Mouse (Mus musculus) myocyte (in vitro differentiated cells): ENCODE measurements at regions not wholly inside any gene's neighbourhood (a gene's known extent, or its start where the extent isn't known, plus 50 kb on each side); places are given as distances from the start of the nearest gene placed in this dataset.

Experiments used
- H3K27me3 ChIP-seq: one replicate; pipeline ENCODE4 v1.6.1; 2011; ENCODE audit not compliant: control insufficient read depth, insufficient read depth, insufficient read length
- H3K36me3 ChIP-seq: one replicate; pipeline ENCODE4 v1.6.1; 2011; ENCODE audit not compliant: control insufficient read depth, insufficient read depth
- H3K4me2 ChIP-seq: one replicate; pipeline ENCODE4 v1.6.1; 2011; ENCODE audit warnings: low read depth, control low read depth
- H3K4me3 ChIP-seq: one replicate; pipeline ENCODE4 v1.5.1; 2011; ENCODE audit warnings: mild to moderate bottlenecking, control low read depth, moderate library complexity
- H3K79me2 ChIP-seq: one replicate; pipeline ENCODE4 v1.6.1; 2011; ENCODE audit not compliant: control insufficient read depth, insufficient read depth
- H3ac ChIP-seq: one replicate; pipeline ENCODE4 v1.6.1; 2011; ENCODE audit not compliant: control insufficient read depth, insufficient read length
- CEBPB ChIP-seq: IDR thresholded peaks from 2 replicates; pipeline ENCODE4 v1.6.1; 2011; ENCODE audit warnings: mild to moderate bottlenecking, moderate library complexity; ENCODE audit not compliant: poor library complexity, insufficient read depth, severe bottlenecking
- E2F4 ChIP-seq: IDR thresholded peaks from one replicate; pipeline ENCODE4 v1.6.1; 2011; ENCODE audit warnings: mild to moderate bottlenecking, control low read depth, moderate library complexity; ENCODE audit not compliant: insufficient read depth
- MAX ChIP-seq: IDR thresholded peaks from one replicate; pipeline ENCODE4 v1.6.1; 2011; ENCODE audit warnings: low read depth, mild to moderate bottlenecking, control low read depth
- MYOD1 ChIP-seq, 3 experiments: IDR thresholded peaks; one replicate each; pipeline ENCODE4 v1.6.1; 2011; ENCODE audit warnings: control low read depth in 2 of 3, low read depth in 2 of 3, mild to moderate bottlenecking in 2 of 3, moderate library complexity in 1 of 3; ENCODE audit not compliant: insufficient read length in 2 of 3, control insufficient read depth in 1 of 3
- MYOG ChIP-seq, 3 experiments: IDR thresholded peaks; one replicate each; pipeline ENCODE4 v1.6.1; 2011; ENCODE audit warnings: control low read depth in 2 of 3, low read depth in 2 of 3, mild to moderate bottlenecking in 2 of 3; ENCODE audit not compliant: insufficient read length in 2 of 3, control insufficient read depth in 1 of 3, insufficient read depth in 1 of 3
- POLR2A ChIP-seq: IDR thresholded peaks from one replicate; pipeline ENCODE4 v1.6.1; 2011; ENCODE audit warnings: low read depth, mild to moderate bottlenecking, control low read depth, moderate library complexity; ENCODE audit not compliant: insufficient read length
- POLR2AphosphoS2 ChIP-seq: IDR thresholded peaks from one replicate; pipeline ENCODE4 v1.6.1; 2011; ENCODE audit warnings: low read depth, control low read depth; ENCODE audit not compliant: insufficient read length
- REST ChIP-seq: IDR thresholded peaks from one replicate; pipeline ENCODE4 v1.6.1; 2011; ENCODE audit warnings: mild to moderate bottlenecking, control low read depth, moderate library complexity; ENCODE audit not compliant: insufficient read depth, insufficient read length
- SRF ChIP-seq: IDR thresholded peaks from one replicate; pipeline ENCODE4 v1.6.1; 2011; ENCODE audit warnings: low read depth; ENCODE audit not compliant: control insufficient read depth, insufficient read length
- TCF12 ChIP-seq: IDR thresholded peaks from one replicate; pipeline ENCODE4 v1.6.1; 2011; ENCODE audit warnings: mild to moderate bottlenecking, control low read depth; ENCODE audit not compliant: poor library complexity, insufficient read depth, severe bottlenecking
- TCF3 ChIP-seq: IDR thresholded peaks from one replicate; pipeline ENCODE4 v1.6.1; 2011; ENCODE audit warnings: low read depth, control low read depth; ENCODE audit not compliant: insufficient read length
- USF1 ChIP-seq: IDR thresholded peaks from one replicate; pipeline ENCODE4 v1.6.1; 2011; ENCODE audit warnings: low read depth, mild to moderate bottlenecking, control low read depth, moderate library complexity

DNA sequence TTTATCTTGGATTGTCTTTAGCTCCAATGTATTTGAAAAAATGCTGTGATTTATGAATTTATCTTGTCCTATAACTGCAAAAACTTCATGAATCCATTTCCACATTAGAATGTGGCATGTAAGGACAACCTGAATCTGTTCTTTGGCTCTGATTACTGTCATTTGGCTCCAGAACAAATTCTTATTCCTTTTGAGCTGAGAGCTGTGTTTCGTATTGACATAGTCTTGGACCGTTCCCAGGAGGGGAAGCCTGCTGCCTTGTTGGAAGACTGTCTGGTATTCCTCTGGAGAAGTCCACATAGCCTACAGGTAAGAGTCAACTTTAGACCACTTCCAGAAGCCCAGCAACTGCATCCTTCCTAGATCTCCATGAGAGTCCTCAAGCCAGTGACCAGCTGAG is 109.4 kb upstream of the Foxa2 start:
- Histone ChIP-seq H3ac (no peak overlapping the region), H3K79me2 (no peaks in the 10 kb centered on the region), H3K27me3 (no peaks in the 10 kb centered on the region), H3K4me3 (no peak overlapping the region), H3K4me2 (no peak overlapping the region), H3K36me3 (no peaks in the 10 kb centered on the region)
- TF ChIP-seq REST: no peak
- no peak for TF ChIP-seq POLR2AphosphoS2
- no peak for TF ChIP-seq MYOD1 (IDR thresholded peaks at IDR 0.05; ENCODE audit: control insufficient read depth in 1 of 3, insufficient read length in 2 of 3, low read depth in 2 of 3)
- no peak for TF ChIP-seq USF1
- no peak for TF ChIP-seq TCF3
- no peak for TF ChIP-seq E2F4
- no peak for TF ChIP-seq CEBPB
- TF ChIP-seq MAX: no peak
- TF ChIP-seq SRF: no peak
- TF ChIP-seq TCF12: no peak
- TF ChIP-seq MYOG (IDR thresholded peaks at IDR 0.05; ENCODE audit: control insufficient read depth in 1 of 3, insufficient read depth in 1 of 3, insufficient read length in 2 of 3, low read depth in 2 of 3): no peak

- Histone ChIP-seq H3K4me3 (no peak overlapping the region), H3K36me3 (no peaks in the 10 kb centered on the region), H3K4me2 (no peak overlapping the region), H3ac (no peak overlapping the region), H3K27me3 (no peaks in the 10 kb centered on the region), H3K79me2 (no peaks in the 10 kb centered on the region)
- TF ChIP-seq POLR2AphosphoS2: no peak
- TF ChIP-seq TCF12: no peak
- no peak for TF ChIP-seq MAX
- no peak for TF ChIP-seq MYOD1 (IDR thresholded peaks at IDR 0.05; ENCODE audit: control insufficient read depth in 1 of 3, insufficient read length in 2 of 3, low read depth in 2 of 3)
- no peak for TF ChIP-seq SRF
- TF ChIP-seq USF1: no peak
These were observed 112.3 kb upstream of the Foxa2 start for GRCm38 (mm10) chr2:148159028-148159600.

DNA sequence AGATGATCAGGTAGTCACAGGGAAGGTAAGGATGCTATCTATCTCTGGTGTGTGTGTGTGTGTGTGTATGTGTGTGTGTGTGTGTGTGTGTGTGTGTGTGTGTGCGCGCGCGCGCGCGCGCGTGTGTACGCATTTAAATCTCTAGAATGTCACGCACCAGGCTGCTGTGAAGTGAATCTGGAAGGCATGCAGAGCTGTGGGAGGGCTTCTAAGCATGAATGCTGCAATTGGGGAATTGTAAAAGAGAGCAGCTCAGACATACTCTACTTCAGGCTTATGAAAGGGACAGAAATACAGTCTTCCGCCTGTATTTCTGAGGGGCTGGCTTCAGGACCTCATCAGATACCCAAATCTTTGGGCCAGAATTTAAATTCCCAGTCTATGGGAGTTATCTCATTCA is 114.2 kb upstream of the Foxa2 start:
- Histone ChIP-seq H3K4me3 (no peak overlapping the region), H3ac (no peak overlapping the region), H3K79me2 (no peaks in the 10 kb centered on the region), H3K27me3 (no peaks in the 10 kb centered on the region), H3K4me2 (no peak overlapping the region), H3K36me3 (no peaks in the 10 kb centered on the region)
- TF ChIP-seq MYOG (IDR thresholded peaks at IDR 0.05; ENCODE audit: control insufficient read depth in 1 of 3, insufficient read depth in 1 of 3, insufficient read length in 2 of 3, low read depth in 2 of 3): no peak
- TF ChIP-seq POLR2AphosphoS2: no peak
- no peak for TF ChIP-seq MAX

DNA sequence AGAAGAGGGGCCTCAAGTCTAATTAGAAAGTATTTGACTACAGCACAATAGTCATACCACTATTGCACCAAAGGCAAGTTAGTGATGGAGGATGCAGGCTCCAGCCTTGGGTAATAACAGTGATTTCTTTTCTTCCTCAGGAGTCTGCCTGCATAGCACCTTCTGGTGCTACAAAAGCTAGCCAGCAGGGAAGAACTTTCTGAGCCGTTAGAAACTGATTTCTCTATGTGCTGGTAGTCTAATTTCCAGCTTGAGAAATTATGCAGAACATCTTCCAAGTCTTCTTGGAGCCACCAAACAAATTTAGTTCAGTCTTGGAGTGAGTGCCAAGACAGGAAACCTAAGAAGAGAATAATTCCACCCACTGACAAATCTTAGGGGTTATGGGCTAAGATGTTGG is 115.2 kb upstream of the Foxa2 start:
- Histone ChIP-seq H3K36me3 (no peaks in the 10 kb centered on the region), H3ac (no peak overlapping the region), H3K4me2 (no peak overlapping the region), H3K79me2 (no peaks in the 10 kb centered on the region), H3K4me3 (no peak overlapping the region), H3K27me3 (no peaks in the 10 kb centered on the region)
- TF ChIP-seq CEBPB (no peak), POLR2AphosphoS2 (no peak), USF1 (no peak), MYOG (IDR thresholded peaks at IDR 0.05; ENCODE audit: control insufficient read depth in 1 of 3, insufficient read depth in 1 of 3, insufficient read length in 2 of 3, low read depth in 2 of 3) (no peak), MYOD1 (IDR thresholded peaks at IDR 0.05; ENCODE audit: control insufficient read depth in 1 of 3, insufficient read length in 2 of 3, low read depth in 2 of 3) (no peak), E2F4 (no peak), SRF (no peak), POLR2A (no peak), TCF3 (no peak), MAX (no peak), TCF12 (no peak)

DNA sequence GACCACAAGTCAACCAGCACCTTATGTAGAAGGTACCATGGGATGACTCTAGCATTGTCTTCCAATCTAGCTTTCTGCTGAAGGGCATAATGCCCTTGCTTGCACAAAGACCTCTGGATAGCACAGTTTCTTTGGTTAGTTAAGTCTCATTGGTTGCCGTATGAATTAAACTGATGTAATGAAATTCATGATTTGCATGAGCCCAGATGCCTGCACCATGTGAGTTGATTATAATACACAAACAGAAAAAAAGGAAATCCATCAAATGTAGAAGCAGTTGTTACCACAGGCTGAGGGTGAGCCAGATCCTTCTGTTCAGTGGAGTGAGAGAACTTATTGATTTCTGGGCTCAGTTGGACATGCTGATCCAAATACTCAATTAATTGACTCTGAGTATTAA is 115.8 kb upstream of the Foxa2 start:
- Histone ChIP-seq H3K36me3 (no peaks in the 10 kb centered on the region), H3K4me2 (no peak overlapping the region), H3K4me3 (no peak overlapping the region), H3K27me3 (no peaks in the 10 kb centered on the region), H3K79me2 (no peaks in the 10 kb centered on the region), H3ac (no peak overlapping the region)
- TF ChIP-seq REST: no peak
- TF ChIP-seq CEBPB: no peak
- no peak for TF ChIP-seq MYOD1 (IDR thresholded peaks at IDR 0.05; ENCODE audit: control insufficient read depth in 1 of 3, insufficient read length in 2 of 3, low read depth in 2 of 3)
